In the genomic region with DNA sequence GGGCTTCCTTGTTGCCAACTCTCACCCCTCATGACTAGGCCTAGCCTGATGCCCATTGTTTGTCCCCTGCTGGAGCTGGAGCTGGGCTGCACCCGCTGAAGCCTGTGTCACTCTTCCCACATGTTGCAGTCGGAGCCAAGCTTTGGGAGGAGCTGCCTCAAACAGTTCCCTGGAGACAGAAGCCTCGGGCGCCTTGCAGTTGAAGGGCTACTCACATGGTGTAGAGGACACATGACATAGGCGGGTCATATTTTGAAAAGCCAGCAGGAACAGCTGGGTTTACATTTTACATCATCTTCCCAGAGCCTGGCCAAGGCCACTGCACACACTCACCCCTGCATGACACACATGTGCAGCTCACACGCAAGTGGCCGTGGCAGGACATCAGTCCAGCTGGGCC, we compare ENCODE assay signal across 14 mouse cellular contexts. TPM values are rescaled to one million over a fixed set of nuclear protein-coding genes. Genes with fewer than 3 reads are reported as not detected.
DNase-seq lines count a peak whose midpoint lies in the region; ATAC-seq and TF ChIP-seq lines count a peak whose summit lies in the region.
"Had no signal": no experiment of that assay in that cellular context is flagged by ENCODE, and none has a peak within 500 bp of the region (broad histone marks: within the 10 kb centered on the region; RNA-seq: fewer than 3 reads in every experiment).

No protein-coding gene starts in this region.

- intact Hi-C loops in gastrocnemius, adult 2 months (cut with DNase I), result no loop called here
- intact Hi-C loops in heart, postnatal 25 days (cut with DNase I), result no loop called here

- H3K36me3 ChIP-seq in hindbrain, embryonic 16.5 days (ENCODE audit: control insufficient read depth, insufficient read depth, low read length), result peaks cover 68% of the 10 kb centered on the region

- ATAC-seq in hindbrain, embryonic 16.5 days, result no peak
- ATAC-seq: inflammation-experienced regulatory T-cells, adult 6 months; midbrain, embryonic 16.5 days had no signal

- TF ChIP-seq POLR2A in lung, adult 2 months (IDR thresholded peaks at IDR 0.05; ENCODE audit: borderline replicate concordance, extremely low read depth, low read depth, low read length), result no peak

- H3K27me3 ChIP-seq in hindbrain, embryonic 16.5 days (replicated peaks; ENCODE audit: control insufficient read depth, insufficient read depth, low read length), result no peaks in the 10 kb centered on the region
- H3K27me3 ChIP-seq: heart, embryonic 15.5 days; kidney, embryonic 15.5 days had no signal

- H3K9me3 ChIP-seq in hindbrain, embryonic 16.5 days (ENCODE audit: control insufficient read depth, low read length), result no peaks in the 10 kb centered on the region
- H3K9me3 ChIP-seq: forebrain, embryonic 10.5 days; heart, embryonic 15.5 days; kidney, embryonic 15.5 days had no signal

- peak overlapping the region; percentile 1; the same call in 1 of the 2 replicates for H3K27ac ChIP-seq in gastrocnemius, adult 2 months
- H3K27ac ChIP-seq in hindbrain, embryonic 16.5 days (ENCODE audit: low read depth, low read length), result no peak overlapping the region
- H3K27ac ChIP-seq: forebrain, embryonic 10.5 days; heart, embryonic 15.5 days; kidney, embryonic 15.5 days; liver, embryonic 14.5 days had no signal

- H3K9ac ChIP-seq in hindbrain, embryonic 16.5 days (ENCODE audit: low read depth, low read length), result no peak overlapping the region
- H3K9ac ChIP-seq: heart, embryonic 15.5 days; kidney, embryonic 15.5 days; liver, embryonic 14.5 days had no signal

- no peaks in the 10 kb centered on the region for H3K4me1 ChIP-seq in lung, adult 2 months (ENCODE audit: control insufficient read depth, insufficient read depth, low read length)
- no peaks in the 10 kb centered on the region for H3K4me1 ChIP-seq in hindbrain, embryonic 16.5 days (ENCODE audit: control insufficient read depth, insufficient read depth, low read depth, low read length)

- WGBS in lung, adult 2 months, result 41% methylated on average over 7 of the region's 7 CpGs
- WGBS in hindbrain, embryonic 16.5 days, result 88% methylated on average over 7 of the region's 7 CpGs

- TF ChIP-seq CTCF in gastrocnemius, adult 2 months (IDR thresholded peaks at IDR 0.05), result no peak
- TF ChIP-seq CTCF in lung, adult 2 months (IDR thresholded peaks at IDR 0.05; ENCODE audit: insufficient read depth, low read length), result no peak

- peak; percentile 49 for DNase-seq in gastrocnemius, adult 2 months
- no peak for DNase-seq in gastrocnemius, postnatal 4 days (ENCODE audit: low spot score in 2 of 2)
- peak; percentile 35 to 42 for DNase-seq in lung, adult 18-20 months
- DNase-seq in lung, adult 2 months, result no peak
- DNase-seq in heart, postnatal 25 days (ENCODE audit: low spot score), result peak; percentile 49
- no peak for DNase-seq in cerebellum, postnatal 36 days
- DNase-seq: cerebellum, adult 11 months had no signal

- no peak overlapping the region for H3K4me2 ChIP-seq in hindbrain, embryonic 16.5 days (ENCODE audit: low read length)
- H3K4me2 ChIP-seq: heart, embryonic 15.5 days; kidney, embryonic 15.5 days had no signal

- no peak overlapping the region for H3K4me3 ChIP-seq in gastrocnemius, adult 2 months
- no peak overlapping the region for H3K4me3 ChIP-seq in lung, adult 2 months (replicated peaks; ENCODE audit: extremely low read depth, low read depth, low read length)
- no peak overlapping the region for H3K4me3 ChIP-seq in hindbrain, embryonic 16.5 days (ENCODE audit: low read length)
- H3K4me3 ChIP-seq: forebrain, embryonic 10.5 days; heart, embryonic 15.5 days; kidney, embryonic 15.5 days had no signal

RNA-seq across cellular contexts. Expression of a gene that starts 18.0 kb away (rescaled TPM):
- total RNA-seq in gastrocnemius, adult 2 months (2021), result 10 to 100 TPM; 25.3 to 28.6 TPM
- 10 to 100 TPM; 36.1 to 37.3 TPM for total RNA-seq in gastrocnemius, postnatal 4 days (2021)
- polyA plus RNA-seq in lung, adult 2 months (2012; rRNA removed), result 66.1 and 68.4 TPM in 2 replicates
- 10 to 100 TPM; 42.9 to 43.9 TPM for total RNA-seq in heart, postnatal 25 days (2021)
- polyA plus RNA-seq in hindbrain, embryonic 16.5 days (2015; fragmentation: Nextera tagmentation; extraction: Ambion mirVana), result 36.0 and 41.9 TPM in 2 replicates

RNA-seq across cellular contexts. Expression of a gene that starts 25.0 kb away (rescaled TPM):
- total RNA-seq in gastrocnemius, adult 2 months (2021), result 1 to 10 TPM; 2.4 to 3.1 TPM
- 1 to 10 TPM; 9.7 to 9.8 TPM for total RNA-seq in gastrocnemius, postnatal 4 days (2021)
- polyA plus RNA-seq in lung, adult 2 months (2012; rRNA removed), result 2.7 and 4.5 TPM in 2 replicates
- total RNA-seq in heart, postnatal 25 days (2021), result 1 to 10 TPM; 2.3 to 2.7 TPM
- 33.2 and 39.1 TPM in 2 replicates for polyA plus RNA-seq in hindbrain, embryonic 16.5 days (2015; fragmentation: Nextera tagmentation; extraction: Ambion mirVana)

Comparison
In these comparisons a context has a peak if more than half of its experiments do, and no peak if none do; other contexts are left out.
1. DNase-seq: peak in gastrocnemius, adult 2 months (single experiment), lung, adult 18-20 months (2 of 2) and heart, postnatal 25 days (single experiment); none in gastrocnemius, postnatal 4 days (0 of 2), lung, adult 2 months (single experiment) and cerebellum, postnatal 36 days (0 of 2).